30 mouse cellular contexts compared by ENCODE assay signal in genomic region chrX:89904871-89905270, GRCm38 (mm10). TPM values are rescaled to one million over a fixed set of nuclear protein-coding genes. Genes with fewer than 3 reads are reported as not detected.
"Had no signal": no experiment of that assay in that cellular context is flagged by ENCODE, and none has a peak within 500 bp of the region (broad histone marks: within the 10 kb centered on the region; RNA-seq: fewer than 3 reads in every experiment).

No protein-coding gene starts in this region.

- H3K4me2 ChIP-seq: heart, embryonic 12.5 days; hindbrain, embryonic 12.5 days; hindbrain, embryonic 14.5 days; limb, embryonic 12.5 days; liver, embryonic 11.5 days had no signal

- H3K4me1 ChIP-seq: heart, embryonic 10.5 days; heart, embryonic 12.5 days; hindbrain, embryonic 10.5 days; hindbrain, embryonic 12.5 days; limb, embryonic 10.5 days; limb, embryonic 12.5 days had no signal

- H3K36me3 ChIP-seq: heart, embryonic 10.5 days; heart, embryonic 12.5 days; hindbrain, embryonic 10.5 days; hindbrain, embryonic 12.5 days; limb, embryonic 10.5 days; limb, embryonic 12.5 days had no signal

- DNase-seq: gastrocnemius, adult 2 months; gastrocnemius, postnatal 10 days; gastrocnemius, postnatal 25 days; heart, adult 18-20 months; heart, postnatal 10 days; heart, postnatal 4 days; kidney, adult 18-20 months; kidney, adult 8-10 months; kidney, postnatal 10 days; kidney, postnatal 25 days; kidney, postnatal 4 days; liver had no signal

- H3K27ac ChIP-seq: gastrocnemius, adult 2 months; heart, embryonic 10.5 days; hindbrain, embryonic 10.5 days; hindbrain, embryonic 12.5 days; hindbrain, embryonic 14.5 days; layer of hippocampus, adult 2 months; left cerebral cortex, adult 2 months; limb, embryonic 10.5 days; limb, embryonic 12.5 days had no signal

- ATAC-seq: hindbrain, embryonic 16.5 days; inflammation-experienced regulatory T-cells, adult 6 months had no signal

- H3K9me3 ChIP-seq: heart, embryonic 10.5 days; heart, embryonic 12.5 days; hindbrain, embryonic 10.5 days; hindbrain, embryonic 12.5 days; limb, embryonic 10.5 days; limb, embryonic 12.5 days had no signal

- H3K4me3 ChIP-seq: gastrocnemius, adult 2 months; heart, embryonic 10.5 days; heart, embryonic 12.5 days; hindbrain, embryonic 10.5 days; hindbrain, embryonic 12.5 days; layer of hippocampus, adult 2 months; left cerebral cortex, adult 2 months; limb, embryonic 10.5 days; limb, embryonic 12.5 days had no signal

- H3K9ac ChIP-seq: heart, embryonic 12.5 days; hindbrain, embryonic 12.5 days; hindbrain, embryonic 14.5 days; limb, embryonic 12.5 days had no signal

- H3K27me3 ChIP-seq: heart, embryonic 12.5 days; hindbrain, embryonic 12.5 days; limb, embryonic 12.5 days had no signal

RNA-seq across cellular contexts. Expression of gene 4930415L06Rik, which starts 27.8 kb away (rescaled TPM):
- polyA plus RNA-seq: frontal cortex, adult 2 months; heart, embryonic 10.5 days; heart, embryonic 12.5 days; heart, embryonic 14.5 days; heart, embryonic 16.5 days; hindbrain, embryonic 10.5 days; hindbrain, embryonic 12.5 days; hindbrain, embryonic 14.5 days; hindbrain, embryonic 16.5 days; inflammation-experienced regulatory T-cells, adult 6 months; kidney, embryonic 14.5 days; kidney, embryonic 16.5 days; limb, embryonic 10.5 days; limb, embryonic 12.5 days; limb, embryonic 14.5 days; liver, embryonic 11.5 days had no signal
